Mouse (Mus musculus): Measurements from ENCODE around the gene Omg. TPM values are rescaled to one million over a fixed set of nuclear protein-coding genes. Genes with fewer than 3 reads are reported as not detected.

Omg gene
- polyA plus RNA-seq, 1 experiment from 2014 or later, result 0.17 TPM

Other genes starting within 250 kb of the Omg start
- 248 and 274 TPM in 2 replicates for gene Wsb1, start 249.4 kb downstream of the Omg start, polyA plus RNA-seq (2015; fragmentation: Nextera tagmentation; extraction: Ambion mirVana)
- not detected in 2 replicates for gene Gm9964, start 207.2 kb downstream of the Omg start, polyA plus RNA-seq (2015; fragmentation: Nextera tagmentation; extraction: Ambion mirVana)
- gene Nf1, start 164.4 kb downstream of the Omg start, polyA plus RNA-seq (2015; fragmentation: Nextera tagmentation; extraction: Ambion mirVana), result 4.2 and 5.2 TPM in 2 replicates
- gene Evi2b, start 19.7 kb upstream of the Omg start, polyA plus RNA-seq (2015; fragmentation: Nextera tagmentation; extraction: Ambion mirVana), result 1.1 and 1.6 TPM in 2 replicates
- gene Evi2, start 26.5 kb upstream of the Omg start, polyA plus RNA-seq (2015; fragmentation: Nextera tagmentation; extraction: Ambion mirVana), result 0.53 and 0.64 TPM in 2 replicates
- gene Evi2a, start 26.5 kb upstream of the Omg start, polyA plus RNA-seq (2015; fragmentation: Nextera tagmentation; extraction: Ambion mirVana), result 6.4 and 7.1 TPM in 2 replicates
- 5.0 and 5.5 TPM in 2 replicates for gene Rab11fip4, start 87.1 kb upstream of the Omg start, polyA plus RNA-seq (2015; fragmentation: Nextera tagmentation; extraction: Ambion mirVana)